Mouse (Mus musculus) c-Kit-negative CD71-positive TER-119-positive erythroid progenitor cells, embryonic 14.5 days (primary cell): Measurements from ENCODE around the gene Unc13b.

Experiments used
- DNase-seq: peaks from one replicate; pipeline ENCODE4 v3.0.0-alpha.2; 2013; ENCODE audit warnings: low read depth, low spot score

Unc13b gene

GRCm38 (mm10) chr4:43058753-43059654 lies at the start of gene Unc13b:
Gene Unc13b, plus strand, starts transcription at chr4:43058953.
- DNase-seq = peak; percentile 48

DNA sequence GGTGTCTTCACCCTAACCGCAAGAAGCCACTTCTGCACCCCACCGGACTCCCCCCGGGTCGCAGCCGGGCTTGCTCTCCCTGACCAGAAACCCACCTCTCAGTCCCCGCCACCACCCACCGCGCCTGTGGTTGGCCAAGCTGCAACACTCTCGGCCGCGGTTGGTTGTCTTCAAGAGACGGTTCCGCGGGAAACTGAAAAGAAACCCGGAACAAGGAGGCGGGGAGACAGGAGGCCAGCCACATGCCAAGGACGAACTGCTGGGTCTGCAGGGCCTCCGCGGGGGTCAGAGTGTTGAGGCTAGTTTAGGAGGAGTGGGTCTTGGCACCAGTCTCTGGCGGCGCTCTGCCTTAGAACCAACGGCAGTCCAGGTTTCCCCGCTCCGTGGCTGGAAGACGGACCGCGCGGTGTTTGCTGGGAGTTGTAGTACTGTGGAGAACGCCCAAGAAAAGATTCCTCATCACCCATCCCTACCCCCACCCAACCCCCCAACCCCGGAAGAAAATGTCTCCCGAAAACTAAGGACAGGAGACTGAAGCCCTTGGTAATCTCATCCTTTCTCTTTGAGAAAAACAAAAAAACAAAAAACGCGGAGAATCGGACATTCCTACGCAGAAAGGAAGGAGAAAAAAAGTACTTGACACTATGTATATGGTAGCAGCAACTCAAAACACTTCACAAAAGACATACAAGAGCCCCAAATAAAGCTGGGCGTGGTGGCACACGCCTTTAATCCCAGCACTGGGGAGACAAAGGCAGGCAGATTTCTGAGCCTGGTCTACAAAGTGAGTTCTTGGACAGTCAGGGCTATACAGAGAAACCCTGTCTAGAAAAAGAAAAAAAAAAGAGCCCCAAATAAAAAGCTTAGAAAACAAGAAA lies 48.4 kb upstream of the Unc13b start, which contains the start of gene Fancg:
TSS of gene Fancg (minus strand) at position 346 of the 878 bp plus-strand sequence.
- peak; percentile 58 for DNase-seq

- no peak for DNase-seq
These were observed 46.7 kb upstream of the Unc13b start for GRCm38 (mm10) chr4:43012091-43012490.

GRCm38 (mm10) chr4:43018156-43018555 lies 40.6 kb upstream of the Unc13b start:
- DNase-seq = no peak

DNA sequence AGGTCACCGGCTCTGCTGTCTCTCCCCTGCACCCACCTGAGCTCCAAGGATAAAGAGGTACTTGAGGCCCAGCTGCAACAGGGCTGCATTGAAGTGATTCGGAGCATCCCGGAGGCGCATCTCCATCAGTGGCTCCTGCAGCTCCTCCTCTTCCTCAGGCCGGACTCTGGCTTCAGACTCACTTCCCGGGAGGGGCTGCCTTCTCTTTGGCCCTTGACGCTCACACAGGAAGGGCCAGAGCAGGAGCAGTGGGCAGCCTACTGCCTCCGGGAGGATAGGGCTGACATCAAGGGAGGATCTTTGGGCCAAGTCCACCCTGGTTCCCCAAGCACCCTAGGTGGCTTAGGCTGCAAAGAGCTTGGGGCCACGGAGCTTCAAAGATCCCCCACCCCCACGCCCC lies 39.6 kb upstream of the Unc13b start:
- DNase-seq = no peak

DNA sequence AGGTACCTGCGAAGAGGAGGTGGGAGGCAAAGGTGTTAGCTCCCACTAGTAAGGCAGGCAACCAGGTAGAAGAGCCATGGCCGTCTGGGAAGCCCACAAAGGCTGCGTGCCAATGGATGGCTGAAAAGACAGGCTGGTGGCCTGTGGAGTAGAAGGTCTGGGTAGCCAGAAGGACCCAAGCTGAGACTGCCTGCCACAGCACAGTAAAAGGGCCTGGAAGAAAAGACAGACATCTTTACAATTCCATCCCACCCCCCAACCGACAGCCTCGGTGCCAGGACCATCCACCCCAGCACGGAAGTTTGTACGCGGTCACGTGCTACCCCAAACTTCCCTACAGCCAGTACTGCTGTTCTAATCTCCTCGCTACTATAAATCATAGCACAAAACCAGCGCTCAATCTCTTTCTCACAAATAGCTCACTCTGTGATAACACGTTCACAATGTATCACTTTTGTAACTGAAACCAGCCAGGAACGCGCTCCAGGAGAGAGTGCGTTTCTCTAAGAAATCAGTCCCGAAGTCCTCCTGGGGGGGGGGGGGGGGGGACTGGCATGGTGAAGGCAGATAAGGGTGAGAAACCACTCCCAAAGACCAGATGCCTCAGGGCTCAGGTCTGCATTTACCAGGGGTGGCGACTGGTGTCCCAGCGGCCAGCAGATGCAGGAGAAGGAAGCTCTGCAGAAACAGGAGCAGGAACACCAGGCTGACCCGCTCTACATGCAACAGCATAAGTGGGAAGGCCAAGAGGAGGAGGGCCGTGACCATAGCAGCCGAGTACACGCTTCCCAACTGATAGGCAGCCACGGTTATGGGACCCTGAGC lies 38.9 kb upstream of the Unc13b start:
- no peak for DNase-seq

GRCm38 (mm10) chr4:43020876-43021275 lies 37.9 kb upstream of the Unc13b start:
- DNase-seq = no peak

DNA sequence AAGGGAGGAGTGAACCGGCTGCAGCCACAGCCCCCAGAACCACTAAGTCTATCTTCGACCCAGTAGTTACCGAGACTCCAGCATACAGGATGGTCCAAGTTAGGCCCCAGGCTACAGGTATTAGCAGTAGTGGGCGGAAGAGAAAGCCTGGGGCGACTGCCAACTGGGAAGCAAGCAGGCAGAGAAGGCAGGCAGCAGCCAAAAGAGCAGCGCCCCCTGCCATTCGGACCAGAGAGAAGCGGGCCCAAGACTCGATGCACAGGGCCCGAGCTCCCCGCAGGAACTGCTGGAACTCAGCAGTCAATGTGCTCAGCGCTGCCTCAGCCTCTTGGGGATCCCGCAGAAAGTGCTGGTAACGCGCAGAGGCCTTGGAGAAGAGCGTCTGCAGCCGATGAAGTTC lies 37.4 kb upstream of the Unc13b start:
- DNase-seq = no peak

DNA sequence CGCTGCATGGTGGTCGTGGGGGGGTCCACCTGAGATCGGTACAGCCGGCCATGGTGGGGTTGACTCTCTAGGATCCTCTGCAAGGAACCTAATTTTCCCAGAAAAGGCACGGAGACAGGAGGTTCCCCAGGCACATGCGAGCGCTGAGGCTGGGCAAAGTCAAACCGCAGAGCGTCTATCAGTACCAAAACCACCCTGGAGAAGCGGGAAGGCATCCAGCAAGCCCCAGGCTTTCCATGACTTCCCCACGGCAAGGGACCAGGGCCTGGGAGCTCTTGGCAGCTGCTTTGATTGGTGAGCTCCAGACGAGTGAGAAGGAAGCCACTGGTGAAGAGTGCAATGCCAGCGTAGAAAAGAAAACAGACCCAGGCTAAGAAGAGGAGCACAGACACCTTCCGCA lies 34.1 kb upstream of the Unc13b start:
- DNase-seq = no peak

- peak; percentile 89 for DNase-seq
These were observed 33.4 kb upstream of the Unc13b start, which contains the start of gene Pigo for GRCm38 (mm10) chr4:43025084-43025960. Gene Pigo, minus strand, starts transcription at chr4:43025819.

GRCm38 (mm10) chr4:43029121-43029520 lies 29.6 kb upstream of the Unc13b start:
- DNase-seq = no peak

GRCm38 (mm10) chr4:43029749-43030148 lies 29.0 kb upstream of the Unc13b start:
- no peak for DNase-seq

DNA sequence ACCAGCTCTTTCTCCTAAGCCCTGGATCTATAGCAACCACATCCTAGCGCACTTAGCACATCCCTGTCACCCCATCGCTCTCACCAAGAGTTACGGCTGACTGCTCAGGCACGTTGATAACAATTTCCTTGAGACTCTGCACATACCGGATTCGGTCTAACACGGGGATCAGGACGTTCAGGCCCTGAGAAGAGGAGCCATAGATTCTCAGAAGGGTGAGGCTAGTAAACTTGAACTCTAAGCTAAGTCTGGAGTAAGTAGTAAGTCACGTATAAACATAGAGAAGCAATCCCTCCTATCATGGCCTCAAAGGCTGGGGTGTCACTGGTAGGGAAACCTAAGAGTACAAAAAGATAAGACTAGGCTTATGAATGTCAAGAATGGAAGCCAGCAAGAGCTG lies 28.4 kb upstream of the Unc13b start:
- no peak for DNase-seq

DNA sequence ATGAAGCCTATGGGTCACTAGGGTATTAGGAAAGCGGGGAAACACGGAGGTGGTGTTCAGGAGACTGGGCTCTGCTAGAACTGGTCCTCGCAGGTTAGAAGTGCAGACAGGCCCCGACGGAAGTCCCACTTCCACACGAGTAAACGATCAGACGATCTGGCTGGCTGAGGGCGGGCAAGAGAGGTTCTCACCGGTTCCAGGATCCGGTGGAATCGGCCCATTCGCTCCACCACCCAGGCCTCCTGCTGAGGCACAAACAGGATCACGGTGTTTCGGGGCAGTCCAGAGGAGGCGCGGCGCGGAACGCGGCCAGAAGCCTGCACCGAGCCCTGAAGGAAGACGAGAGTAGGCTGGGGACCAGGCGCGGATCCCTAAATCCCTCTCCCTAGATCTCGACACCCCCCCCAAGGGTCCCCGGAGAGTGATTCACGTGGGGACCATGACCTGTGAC lies 27.9 kb upstream of the Unc13b start:
- peak; percentile 31 for DNase-seq

DNA sequence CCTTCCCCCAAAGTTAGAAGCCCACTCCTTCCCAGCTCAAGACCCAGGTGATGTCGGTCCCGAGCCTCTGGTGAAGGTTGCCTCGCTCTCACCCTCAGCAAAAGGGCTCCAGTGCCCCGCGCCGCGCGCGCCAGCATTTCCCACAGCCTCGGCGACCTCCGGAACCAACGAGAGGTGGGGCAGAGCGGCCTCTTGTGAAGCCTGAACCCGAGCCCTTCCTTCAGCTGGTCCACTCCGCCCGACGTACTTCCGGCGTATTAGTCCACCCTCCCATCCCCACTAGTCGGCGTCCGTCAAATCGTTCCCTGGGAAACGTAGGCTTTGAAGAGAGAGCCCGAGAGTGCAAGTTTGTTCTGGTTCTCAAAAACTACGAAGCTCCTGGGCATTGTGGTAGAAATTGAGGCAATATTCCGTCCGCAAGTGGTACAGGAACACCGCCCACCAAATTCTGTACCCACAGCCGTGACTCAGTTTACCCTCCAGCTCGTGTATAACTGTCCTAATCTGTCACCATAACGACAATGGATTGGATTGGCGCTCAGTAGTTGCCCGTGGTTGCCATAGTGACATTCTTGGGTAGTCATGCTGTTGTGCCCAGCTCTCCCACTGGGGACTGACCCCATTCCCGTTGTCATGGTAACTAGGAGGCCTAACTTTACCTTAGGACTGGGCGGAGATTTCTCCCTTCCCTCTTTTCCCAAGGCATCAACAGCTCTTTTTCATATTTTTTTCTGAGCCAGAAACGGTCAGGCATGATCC lies 27.3 kb upstream of the Unc13b start, which contains the start of gene Stoml2:
TSS of gene Stoml2 (minus strand) at position 474 of the 759 bp plus-strand sequence.
- DNase-seq = peak; percentile 83

GRCm38 (mm10) chr4:43032501-43032900 lies 26.3 kb upstream of the Unc13b start:
- no peak for DNase-seq

DNA sequence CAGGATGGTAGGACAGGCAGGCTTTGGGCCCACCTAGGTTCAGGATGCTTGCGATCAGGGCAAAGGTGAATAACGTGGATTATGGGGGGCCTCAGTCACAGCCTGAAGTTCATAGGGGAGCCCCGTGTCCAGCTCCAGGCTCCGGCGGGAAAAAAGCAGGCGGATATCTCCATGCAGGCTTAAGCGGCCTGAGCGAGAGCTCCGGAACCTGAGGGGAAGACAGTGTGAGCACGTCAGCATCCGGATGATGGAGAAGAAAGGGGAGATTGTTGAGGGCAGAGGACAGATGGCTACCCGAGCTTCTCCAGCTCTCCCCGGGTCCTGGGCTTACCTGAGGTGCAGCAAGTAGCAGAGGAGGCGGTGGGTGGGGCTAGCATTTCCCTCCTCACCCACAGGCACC lies 25.3 kb upstream of the Unc13b start:
- DNase-seq = no peak

DNA sequence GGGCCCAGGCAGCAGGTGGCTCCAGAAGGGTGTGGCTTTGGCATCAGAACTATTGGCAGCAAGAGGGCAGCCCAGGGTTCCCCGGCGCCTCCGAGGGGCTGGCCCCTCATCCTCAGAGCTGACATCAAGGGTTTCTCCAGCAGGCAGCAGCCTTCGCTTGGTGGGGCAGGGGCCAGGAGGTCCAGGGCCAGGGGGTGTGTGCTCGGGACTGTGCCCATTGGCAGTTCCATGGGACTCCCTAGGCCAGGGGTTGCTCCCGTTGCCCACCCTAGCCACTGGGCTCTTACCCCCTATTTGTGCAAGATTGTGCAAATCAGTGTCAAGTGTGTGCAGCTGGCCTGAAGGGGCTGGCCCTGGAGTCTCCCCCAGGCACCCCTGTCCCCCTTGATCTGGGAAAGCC lies 22.9 kb upstream of the Unc13b start:
- DNase-seq = no peak

DNA sequence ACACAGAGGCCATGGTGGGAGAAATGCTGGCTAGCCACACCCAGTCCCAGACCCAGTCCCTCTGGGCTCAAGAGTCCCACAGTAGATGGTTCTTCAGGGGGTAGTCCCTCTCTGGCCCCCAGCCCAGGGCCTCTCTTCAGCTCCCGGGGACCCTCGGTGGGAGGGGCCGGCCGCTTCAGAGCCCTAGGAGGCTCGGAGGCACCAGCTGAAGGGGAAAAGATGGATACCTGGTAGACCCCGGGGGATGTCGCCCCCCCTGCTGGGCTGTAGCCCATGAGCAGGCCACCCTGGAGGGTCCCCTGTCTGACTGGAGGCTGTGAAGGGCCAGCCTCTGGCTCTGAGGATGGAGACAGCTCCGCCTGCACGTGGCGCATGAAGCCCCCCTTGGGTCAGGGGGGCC lies 22.4 kb upstream of the Unc13b start:
- DNase-seq = no peak
